Mouse (Mus musculus) thymus, postnatal 25 days (tissue): Measurements from ENCODE around the gene Slc5a12.

Experiments used
- DNase-seq: peaks from one replicate; pipeline ENCODE4 v3.0.0; 2022

Gene Slc5a12

GRCm38 (mm10) chr2:110596932-110597331, at the start of gene Slc5a12:
Slc5a12 (plus strand) TSS chr2:110597298.
- no peak for DNase-seq

DNA sequence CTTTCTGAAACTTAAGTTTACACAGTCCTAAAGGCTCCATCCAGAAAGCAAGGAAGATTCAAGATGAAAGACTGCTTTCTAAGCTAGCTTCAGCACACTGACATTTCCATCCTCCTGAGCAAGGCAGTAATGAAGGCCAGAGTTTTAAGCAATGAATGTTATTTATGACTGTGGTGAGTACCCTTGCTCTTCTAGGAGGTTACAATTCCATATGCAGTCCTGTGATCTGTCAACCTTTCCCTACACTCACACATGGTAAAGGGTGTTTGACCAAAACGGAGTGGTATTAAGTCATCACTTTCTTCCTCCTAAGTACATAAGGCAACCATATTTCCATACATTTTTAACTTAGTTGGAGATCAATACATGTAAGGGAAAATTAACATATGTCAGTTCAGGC, 41.0 kb upstream of the Slc5a12 start:
- no peak for DNase-seq

DNA sequence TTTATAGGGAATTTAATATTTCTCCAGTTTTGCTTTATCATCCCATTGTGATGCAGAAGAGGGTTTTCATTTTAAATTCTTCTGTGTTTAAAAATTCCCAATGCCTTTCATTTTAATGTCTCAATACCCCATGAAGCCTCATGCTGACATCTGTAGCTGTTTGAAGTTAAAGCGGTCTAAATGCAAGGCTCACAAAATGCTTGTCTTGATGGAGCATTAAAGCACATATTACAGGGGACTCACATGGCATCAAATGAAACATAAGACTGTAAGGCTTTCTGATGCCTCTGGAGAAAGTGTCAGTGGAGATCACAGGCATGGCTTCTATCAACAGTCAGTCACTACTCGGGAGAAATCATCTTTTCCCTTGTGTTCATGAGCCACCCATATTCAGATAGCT, 34.5 kb upstream of the Slc5a12 start:
- DNase-seq = no peak

DNA sequence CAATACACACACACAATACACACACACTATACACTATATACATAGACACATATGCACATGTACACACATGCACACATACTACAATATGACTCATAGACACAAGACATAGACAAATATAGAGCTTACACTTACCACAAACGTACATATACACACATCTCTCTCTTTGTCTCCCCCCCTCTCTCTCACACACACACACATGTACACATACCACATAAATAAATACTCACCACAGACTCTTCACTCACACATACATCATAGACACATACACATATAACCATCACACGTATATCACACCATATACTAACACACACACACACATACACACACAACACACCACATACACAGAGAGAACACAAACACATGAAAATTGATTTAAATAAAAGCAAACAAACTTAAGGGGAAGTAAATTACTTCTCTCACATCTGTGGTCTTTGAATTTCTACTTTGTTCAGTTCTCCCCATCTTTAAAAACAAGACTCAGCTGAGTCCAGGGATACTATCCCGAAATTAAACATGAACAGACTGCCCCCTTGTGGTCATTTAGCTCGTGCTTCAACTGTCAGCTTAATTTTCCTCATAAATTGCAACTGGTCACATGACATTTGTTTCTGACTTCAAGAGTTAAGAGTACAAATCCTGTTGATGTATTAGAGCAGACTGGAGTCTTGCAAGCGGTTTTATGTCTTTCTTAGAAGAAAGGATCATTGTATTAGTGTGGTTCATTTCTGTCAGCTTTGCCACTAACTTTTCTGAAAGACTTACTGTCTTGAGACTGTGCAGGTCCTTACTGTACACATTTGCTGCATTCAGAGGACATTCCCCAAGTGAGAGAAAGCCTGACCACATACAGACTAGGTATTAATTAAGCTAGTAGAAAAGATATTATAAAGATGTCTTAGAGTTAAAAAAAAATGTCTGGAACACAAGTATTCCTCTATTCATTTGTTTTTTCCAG, 32.1 kb upstream of the Slc5a12 start:
- no peak for DNase-seq

DNA sequence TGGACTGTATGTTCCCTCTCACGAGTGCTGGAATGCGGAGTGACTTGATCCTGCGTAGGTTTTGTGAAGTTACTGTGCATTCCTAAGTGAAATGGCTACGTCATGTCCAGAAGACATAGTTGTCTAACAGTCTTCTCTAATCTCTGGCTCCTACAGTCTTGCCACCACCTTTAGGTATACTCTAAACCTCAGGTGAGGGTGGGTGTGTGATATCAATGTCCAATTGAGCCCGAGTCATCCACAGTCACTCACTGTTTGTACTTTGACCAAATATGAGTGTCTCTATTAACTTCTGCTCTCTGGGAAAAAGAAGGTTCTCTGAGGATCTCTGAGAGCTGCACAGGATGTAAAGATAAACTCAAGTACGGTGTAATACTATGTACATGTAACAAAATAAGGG, 10.4 kb upstream of the Slc5a12 start:
- no peak for DNase-seq

DNA sequence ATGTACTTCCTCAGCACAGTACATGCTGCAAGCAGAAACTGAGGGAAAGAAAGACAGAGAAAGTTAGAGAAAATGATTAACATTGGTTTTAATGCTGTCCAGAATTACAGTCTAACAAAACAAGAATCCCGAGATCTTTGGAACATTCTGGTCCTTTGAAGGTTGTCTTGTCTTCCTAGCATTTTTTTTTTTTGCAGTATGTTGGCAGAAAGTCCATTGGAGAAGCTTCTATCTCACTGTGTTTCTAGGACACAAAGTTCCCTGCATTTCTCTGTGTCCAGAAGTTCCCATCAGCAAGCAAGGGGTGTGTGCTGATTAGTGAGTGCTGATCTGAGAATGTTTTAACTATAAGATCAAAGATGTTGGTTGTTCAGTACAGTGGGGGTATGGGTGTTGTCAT, 7.1 kb upstream of the Slc5a12 start:
- DNase-seq = no peak

DNA sequence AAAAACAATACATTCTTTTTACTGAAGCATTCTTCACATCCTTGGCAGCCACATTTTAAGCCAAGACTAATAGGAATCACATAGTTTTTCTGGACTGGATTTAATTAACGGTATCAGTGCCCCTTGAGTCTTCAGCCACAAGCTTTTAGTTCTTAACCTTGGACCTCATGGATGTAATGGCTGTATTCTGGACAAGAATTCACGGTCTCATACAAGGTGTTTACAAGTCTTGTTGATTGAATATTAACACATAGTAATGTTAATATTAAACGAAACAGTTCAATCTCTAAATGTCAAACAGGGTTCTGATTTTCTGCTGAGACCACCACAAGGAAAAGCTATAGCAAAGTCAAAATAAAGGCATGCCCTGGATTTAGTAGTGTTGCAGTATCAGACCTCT, 4.8 kb upstream of the Slc5a12 start:
- DNase-seq = no peak

GRCm38 (mm10) chr2:110644358-110644757, 47.3 kb downstream of the Slc5a12 start:
- no peak for DNase-seq

- no peak for DNase-seq
These were observed 47.7 kb downstream of the Slc5a12 start for GRCm38 (mm10) chr2:110644846-110645245.

DNA sequence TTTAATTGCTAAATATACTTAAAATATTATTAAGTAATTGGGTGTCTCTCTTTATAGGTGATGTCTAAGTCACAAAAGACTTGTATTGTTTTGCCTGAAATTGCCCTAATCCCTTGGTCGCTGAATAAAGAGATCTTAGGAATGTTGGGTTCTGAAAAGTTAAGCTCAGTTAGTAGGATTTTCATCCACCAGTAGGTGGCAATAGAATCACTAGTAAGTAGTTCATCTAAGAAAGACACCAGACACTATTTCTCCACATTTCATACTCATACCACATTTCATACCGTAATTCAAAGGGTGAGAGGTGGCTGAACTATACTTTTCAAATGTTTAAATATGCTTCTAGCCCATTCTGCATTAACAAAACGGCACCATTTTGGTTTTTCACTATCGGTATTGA, 66.2 kb downstream of the Slc5a12 start:
- DNase-seq = no peak

DNA sequence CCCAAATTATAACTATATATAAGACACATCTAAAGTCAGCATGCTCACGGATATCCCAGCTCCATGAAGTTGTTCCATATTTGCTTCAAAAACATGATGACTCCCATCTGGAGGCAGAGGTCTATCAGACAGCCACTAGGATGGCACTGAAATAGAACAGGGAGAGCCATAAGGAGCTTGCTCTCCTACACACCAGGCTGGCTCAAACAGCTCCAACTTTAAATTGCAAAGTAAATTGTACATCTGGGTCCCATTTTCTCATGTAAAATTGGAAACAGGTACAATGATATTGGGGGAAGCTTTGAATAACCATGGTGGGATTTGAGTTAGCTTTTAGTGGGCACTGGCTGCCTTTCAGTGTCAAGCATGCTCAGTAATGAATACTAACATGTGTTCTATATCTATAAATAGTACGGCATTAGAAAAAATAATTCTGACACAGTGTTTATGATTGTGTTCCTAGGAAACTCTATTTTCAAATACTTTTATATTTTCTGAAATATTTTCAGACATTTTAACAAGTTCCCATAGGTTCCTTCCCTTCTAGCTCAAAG, 74.0 kb downstream of the Slc5a12 start:
- DNase-seq = no peak
